Mouse (Mus musculus): ENCODE data around the gene Gm28845.

GRCm38 (mm10) chr1:65075607-65076006 is 43.8 kb downstream of the Gm28845 start:
- TF ChIP-seq CTCF (IDR thresholded peaks at IDR 0.05 in 2 of 3, conservative IDR thresholded peaks at IDR 0.05 in 1 of 3; ENCODE audit: control insufficient read depth in 1 of 3, insufficient read depth in 1 of 3, low read depth in 2 of 3, low read length in 3 of 3, poor library complexity in 1 of 3, severe bottlenecking in 1 of 3): peak in 1 of 3 experiments; percentile 27; a peak in 2 of 6 replicates
- TF ChIP-seq GABPA (IDR thresholded peaks at IDR 0.05; ENCODE audit: low read depth, low read length): no peak
- TF ChIP-seq NELFE (IDR thresholded peaks at IDR 0.05; ENCODE audit: low read depth, low read length): no peak
- no peak; the same call in 1 of the 2 replicates for TF ChIP-seq RAD21 (IDR thresholded peaks at IDR 0.05; ENCODE audit: low read depth, low read length)
- no peak for TF ChIP-seq MEF2A (IDR thresholded peaks at IDR 0.05; ENCODE audit: extremely low read depth, insufficient replicate concordance, low read depth, low read length, poor library complexity, severe bottlenecking)
- TF ChIP-seq UBTF (IDR thresholded peaks at IDR 0.05; ENCODE audit: borderline replicate concordance, insufficient read depth, low read depth, low read length): no peak
- TF ChIP-seq USF2 (IDR thresholded peaks at IDR 0.05; ENCODE audit: borderline replicate concordance in 1 of 2, insufficient read depth in 1 of 2, low read depth in 1 of 2, low read length in 2 of 2): no peak
- no peak for TF ChIP-seq EP300 (IDR thresholded peaks at IDR 0.05; ENCODE audit: low read depth in 1 of 2, low read length in 2 of 2)

All from MEL (cell line).